8 mouse cellular contexts compared by ENCODE assay signal in genomic region chr10:61399156-61399734, GRCm38 (mm10). TPM values are rescaled to one million over a fixed set of nuclear protein-coding genes. Genes with fewer than 3 reads are reported as not detected.
DNase-seq lines count a peak whose midpoint lies in the region; ATAC-seq lines count a peak whose summit lies in the region.

No protein-coding gene starts in this region.

- no peaks in the 10 kb centered on the region for H3K9me3 ChIP-seq in intestine, embryonic 16.5 days (ENCODE audit: control insufficient read depth, low read length)
- no peaks in the 10 kb centered on the region for H3K9me3 ChIP-seq in limb, embryonic 11.5 days (ENCODE audit: control insufficient read depth, low read length)
- H3K9me3 ChIP-seq in midbrain, embryonic 13.5 days: no peaks in the 10 kb centered on the region
- no peaks in the 10 kb centered on the region for H3K9me3 ChIP-seq in stomach, embryonic 14.5 days (ENCODE audit: control insufficient read depth, low read depth, low read length)

- peak; percentile 57 for DNase-seq in right cerebral cortex, adult 18-20 months
- no peak for DNase-seq in right cerebral cortex, postnatal 36 days (ENCODE audit: low spot score in 2 of 2)
- peak; percentile 94 for DNase-seq in embryo, embryonic 10 days (ENCODE audit: low spot score)
- DNase-seq in gastrocnemius, postnatal 36 days: peak; percentile 55 to 71
- DNase-seq in limb, embryonic 11.5 days (ENCODE audit: low spot score): peak; percentile 90

- no peak overlapping the region for H3K4me3 ChIP-seq in intestine, embryonic 16.5 days (ENCODE audit: low read length)
- no peak overlapping the region for H3K4me3 ChIP-seq in limb, embryonic 11.5 days (ENCODE audit: low read depth, low read length)
- H3K4me3 ChIP-seq in midbrain, embryonic 13.5 days (replicated peaks): no peak overlapping the region
- no peak overlapping the region for H3K4me3 ChIP-seq in stomach, embryonic 14.5 days (ENCODE audit: low read depth, low read length)

- WGBS in intestine, embryonic 16.5 days: 25% methylated on average over 13 of the region's 13 CpGs
- 22% methylated on average over 12 of the region's 13 CpGs for WGBS in limb, embryonic 11.5 days
- 25% methylated on average over 13 of the region's 13 CpGs for WGBS in midbrain, embryonic 13.5 days
- 26% methylated on average over 13 of the region's 13 CpGs for WGBS in stomach, embryonic 14.5 days

- peak overlapping the region; percentile 43; the same call in 1 of the 2 replicates for H3K9ac ChIP-seq in intestine, embryonic 16.5 days (ENCODE audit: low read depth, low read length)
- no peak overlapping the region for H3K9ac ChIP-seq in limb, embryonic 11.5 days (ENCODE audit: low read length)
- H3K9ac ChIP-seq in midbrain, embryonic 13.5 days (replicated peaks): no peak overlapping the region
- no peak overlapping the region for H3K9ac ChIP-seq in stomach, embryonic 14.5 days (replicated peaks; ENCODE audit: low read depth, low read length)

- intact Hi-C loops in gastrocnemius, postnatal 36 days (cut with DNase I): loop anchor here (1.0 kb wide), 1 partner anchor 56 kb away; no protein-coding TSS in a partner anchor

- no peak overlapping the region for H3K27ac ChIP-seq in intestine, embryonic 16.5 days (ENCODE audit: low read length)
- H3K27ac ChIP-seq in limb, embryonic 11.5 days (replicated peaks; ENCODE audit: low read depth, low read length): no peak overlapping the region
- no peak overlapping the region for H3K27ac ChIP-seq in midbrain, embryonic 13.5 days
- no peak overlapping the region for H3K27ac ChIP-seq in stomach, embryonic 14.5 days (ENCODE audit: low read length)

- H3K4me1 ChIP-seq in intestine, embryonic 16.5 days (ENCODE audit: control insufficient read depth, insufficient read depth, low read length): peaks cover 6% of the 10 kb centered on the region; the same call in 1 of the 2 replicates
- no peaks in the 10 kb centered on the region for H3K4me1 ChIP-seq in limb, embryonic 11.5 days (ENCODE audit: control insufficient read depth, insufficient read depth, low read length)
- H3K4me1 ChIP-seq in midbrain, embryonic 13.5 days (replicated peaks): no peaks in the 10 kb centered on the region; the same call in 1 of the 2 replicates
- H3K4me1 ChIP-seq in stomach, embryonic 14.5 days (ENCODE audit: control insufficient read depth, insufficient read depth, low read length): no peaks in the 10 kb centered on the region

- H3K27me3 ChIP-seq in intestine, embryonic 16.5 days (replicated peaks; ENCODE audit: control insufficient read depth, insufficient read depth, low read length): no peaks in the 10 kb centered on the region
- H3K27me3 ChIP-seq in limb, embryonic 11.5 days (ENCODE audit: control insufficient read depth, insufficient read depth, low read length): no peaks in the 10 kb centered on the region
- no peaks in the 10 kb centered on the region for H3K27me3 ChIP-seq in midbrain, embryonic 13.5 days
- H3K27me3 ChIP-seq in stomach, embryonic 14.5 days (ENCODE audit: control insufficient read depth, insufficient read depth, low read length): no peaks in the 10 kb centered on the region

- H3K4me2 ChIP-seq in intestine, embryonic 16.5 days (ENCODE audit: low read depth, low read length): no peak overlapping the region
- H3K4me2 ChIP-seq in limb, embryonic 11.5 days (ENCODE audit: low read depth, severe bottlenecking): no peak overlapping the region
- no peak overlapping the region for H3K4me2 ChIP-seq in midbrain, embryonic 13.5 days (replicated peaks)
- no peak overlapping the region for H3K4me2 ChIP-seq in stomach, embryonic 14.5 days (replicated peaks; ENCODE audit: low read depth, low read length)

- peak; percentile 73 for ATAC-seq in intestine, embryonic 16.5 days
- peak; percentile 28; the same call in 1 of the 2 replicates for ATAC-seq in limb, embryonic 11.5 days (ENCODE audit: insufficient number of reproducible peaks, low FRiP score, low TSS enrichment, low read depth)
- peak; percentile 91 for ATAC-seq in midbrain, embryonic 13.5 days
- peak; percentile 64; the same call in 1 of the 2 replicates for ATAC-seq in stomach, embryonic 14.5 days (ENCODE audit: insufficient number of reproducible peaks, insufficient read depth, low FRiP score, low read depth)

- H3K36me3 ChIP-seq in intestine, embryonic 16.5 days (ENCODE audit: control insufficient read depth, insufficient read depth, low read length): no peaks in the 10 kb centered on the region
- H3K36me3 ChIP-seq in limb, embryonic 11.5 days (ENCODE audit: control insufficient read depth, insufficient read depth, low read length): no peaks in the 10 kb centered on the region
- H3K36me3 ChIP-seq in midbrain, embryonic 13.5 days: no peaks in the 10 kb centered on the region
- no peaks in the 10 kb centered on the region for H3K36me3 ChIP-seq in stomach, embryonic 14.5 days (ENCODE audit: control insufficient read depth, insufficient read depth, low read length)

RNA-seq across cellular contexts. Expression of gene Pald1, which starts 15.9 kb away (rescaled TPM):
- 1 to 10 TPM; 4.4 to 4.5 TPM for total RNA-seq in gastrocnemius, postnatal 36 days (2021)
- 13.2 and 15.0 TPM in 2 replicates for polyA plus RNA-seq in intestine, embryonic 16.5 days (2015; fragmentation: Nextera tagmentation; extraction: Ambion mirVana)
- polyA plus RNA-seq in limb, embryonic 11.5 days (2014; fragmentation: Nextera tagmentation; extraction: Ambion mirVana): 16.0 and 17.0 TPM in 2 replicates
- 17.5 and 21.1 TPM in 2 replicates for polyA plus RNA-seq in midbrain, embryonic 13.5 days (2015; fragmentation: Nextera tagmentation; extraction: Ambion mirVana)
- polyA plus RNA-seq in stomach, embryonic 14.5 days (2014; fragmentation: Nextera tagmentation; extraction: Ambion mirVana): 14.8 and 16.5 TPM in 2 replicates

RNA-seq across cellular contexts. Expression of gene Nodal, which starts 18.5 kb away (rescaled TPM):
- total RNA-seq in gastrocnemius, postnatal 36 days (2021): under 1 TPM in 1 of 2 experiments, not detected in 1; 0.12 TPM
- polyA plus RNA-seq in intestine, embryonic 16.5 days (2015; fragmentation: Nextera tagmentation; extraction: Ambion mirVana): 0.15 and 0.16 TPM in 2 replicates
- not detected in 2 replicates for polyA plus RNA-seq in limb, embryonic 11.5 days (2014; fragmentation: Nextera tagmentation; extraction: Ambion mirVana)
- not detected in 2 replicates for polyA plus RNA-seq in midbrain, embryonic 13.5 days (2015; fragmentation: Nextera tagmentation; extraction: Ambion mirVana)
- 0.27 TPM in 1 of 2 replicates, not detected in the other for polyA plus RNA-seq in stomach, embryonic 14.5 days (2014; fragmentation: Nextera tagmentation; extraction: Ambion mirVana)

RNA-seq across cellular contexts. Expression of gene Eif4ebp2, which starts 53.2 kb away (rescaled TPM):
- total RNA-seq in gastrocnemius, postnatal 36 days (2021): 100 to 1,000 TPM; 115 to 116 TPM
- polyA plus RNA-seq in intestine, embryonic 16.5 days (2015; fragmentation: Nextera tagmentation; extraction: Ambion mirVana): 59.6 and 64.1 TPM in 2 replicates
- polyA plus RNA-seq in limb, embryonic 11.5 days (2014; fragmentation: Nextera tagmentation; extraction: Ambion mirVana): 28.5 and 33.3 TPM in 2 replicates
- polyA plus RNA-seq in midbrain, embryonic 13.5 days (2015; fragmentation: Nextera tagmentation; extraction: Ambion mirVana): 75.5 and 83.2 TPM in 2 replicates
- polyA plus RNA-seq in stomach, embryonic 14.5 days (2014; fragmentation: Nextera tagmentation; extraction: Ambion mirVana): 52.0 and 52.8 TPM in 2 replicates

Comparison
In these comparisons a context has a peak if more than half of its experiments do, and no peak if none do; other contexts are left out.
1. DNase-seq: peak in right cerebral cortex, adult 18-20 months (single experiment), embryo, embryonic 10 days (single experiment), gastrocnemius, postnatal 36 days (2 of 2) and limb, embryonic 11.5 days (single experiment); none in right cerebral cortex, postnatal 36 days (0 of 2).
2. ATAC-seq: peak in every context shown above with its lines; median percentile 91 in midbrain, embryonic 13.5 days; 73 in intestine, embryonic 16.5 days; 64 in stomach, embryonic 14.5 days; 28 in limb, embryonic 11.5 days.